Mouse (Mus musculus): ENCODE data around the gene Fra10ac1.

The Fra10ac1 gene

GRCm38 (mm10) chr19:38223905-38224684, at the start of gene Fra10ac1:
Gene Fra10ac1 (minus strand): TSS chr19:38224156.
- peak; percentile 93 for DNase-seq

- DNase-seq, result no peak
Measured at GRCm38 (mm10) chr19:38271071-38271470, 47.1 kb upstream of the Fra10ac1 start.

DNA sequence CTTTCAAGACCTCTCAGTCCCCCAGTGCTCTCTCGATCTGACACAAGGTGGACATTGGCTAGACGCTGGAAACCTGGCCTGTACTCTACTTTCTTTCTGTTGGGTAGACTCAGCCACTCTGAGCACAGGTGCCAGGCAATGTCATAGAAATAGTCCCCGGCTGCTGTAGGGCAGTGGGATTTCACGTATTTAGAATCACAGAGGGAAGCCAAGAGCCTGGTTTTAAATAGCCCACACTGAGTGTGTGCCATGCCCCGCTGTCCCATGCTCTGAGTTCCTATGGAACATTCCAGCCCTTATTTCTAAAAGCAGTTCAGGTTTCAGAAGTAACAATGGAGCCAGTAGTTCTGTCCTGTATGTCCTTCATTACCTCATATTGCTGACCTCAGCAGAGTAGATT, 43.5 kb upstream of the Fra10ac1 start:
- no peak for DNase-seq

GRCm38 (mm10) chr19:38265767-38266166, 41.8 kb upstream of the Fra10ac1 start:
- no peak for DNase-seq

DNA sequence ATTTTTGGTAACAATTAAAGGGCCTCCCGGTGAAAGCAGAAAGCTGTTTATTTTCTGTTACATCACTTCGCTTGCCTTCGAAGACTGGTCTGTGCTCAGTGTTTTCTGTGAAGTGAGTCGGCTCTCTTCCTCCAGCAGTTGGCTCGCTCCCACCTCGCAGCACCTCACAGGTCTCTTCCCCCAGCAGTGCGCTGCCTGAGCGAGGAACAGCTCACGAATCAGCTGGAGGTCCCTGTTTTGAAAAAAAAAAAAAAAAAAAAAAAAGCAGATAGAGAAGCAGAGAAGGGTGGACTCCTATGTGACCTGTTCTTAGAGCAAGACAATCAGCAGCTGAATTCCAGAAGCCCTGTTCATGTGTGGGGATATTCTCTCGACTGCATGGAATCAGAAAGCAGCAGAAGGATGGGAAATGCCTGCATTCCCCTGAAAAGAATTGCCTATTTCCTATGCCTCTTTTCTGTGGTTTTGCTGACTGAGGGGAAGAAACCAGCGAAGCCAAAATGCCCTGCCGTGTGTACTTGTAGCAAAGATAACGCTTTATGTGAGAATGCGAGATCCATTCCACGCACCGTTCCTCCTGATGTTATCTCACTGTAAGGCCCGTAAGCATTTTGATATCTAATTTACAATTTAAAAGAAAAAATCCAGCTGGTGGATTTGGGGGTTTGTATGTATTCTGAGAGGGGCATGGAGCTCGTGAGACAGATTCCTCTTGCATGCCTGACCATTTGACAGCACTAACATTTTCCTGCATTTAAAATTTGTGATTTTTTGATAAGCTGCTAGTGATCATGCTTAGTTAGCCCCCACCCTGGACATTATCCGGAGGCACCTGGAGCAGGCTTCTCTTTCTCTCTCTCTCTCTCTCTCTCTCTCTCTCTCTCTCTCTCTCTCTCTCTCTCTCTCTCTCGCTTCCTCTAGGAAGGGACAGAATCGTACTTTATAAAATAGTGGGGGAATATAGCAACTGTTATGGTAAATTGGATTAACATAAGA, 40.8 kb upstream of the Fra10ac1 start, which contains the start of gene Lgi1:
TSS of gene Lgi1 (plus strand) at position 32 of the 996 bp plus-strand sequence.
- no peak for DNase-seq

- DNase-seq, result no peak
Measured at GRCm38 (mm10) chr19:38263829-38264504, 40.0 kb upstream of the Fra10ac1 start.

- no peak for DNase-seq
Measured at GRCm38 (mm10) chr19:38261351-38261750, 37.4 kb upstream of the Fra10ac1 start.

GRCm38 (mm10) chr19:38260346-38260745, 36.4 kb upstream of the Fra10ac1 start:
- DNase-seq, result no peak

- no peak for DNase-seq
Measured at GRCm38 (mm10) chr19:38259436-38259835, 35.5 kb upstream of the Fra10ac1 start.

GRCm38 (mm10) chr19:38258651-38259065, 34.7 kb upstream of the Fra10ac1 start:
- DNase-seq, result no peak

GRCm38 (mm10) chr19:38253796-38254195, 29.8 kb upstream of the Fra10ac1 start:
- peak; percentile 55 for DNase-seq

DNA sequence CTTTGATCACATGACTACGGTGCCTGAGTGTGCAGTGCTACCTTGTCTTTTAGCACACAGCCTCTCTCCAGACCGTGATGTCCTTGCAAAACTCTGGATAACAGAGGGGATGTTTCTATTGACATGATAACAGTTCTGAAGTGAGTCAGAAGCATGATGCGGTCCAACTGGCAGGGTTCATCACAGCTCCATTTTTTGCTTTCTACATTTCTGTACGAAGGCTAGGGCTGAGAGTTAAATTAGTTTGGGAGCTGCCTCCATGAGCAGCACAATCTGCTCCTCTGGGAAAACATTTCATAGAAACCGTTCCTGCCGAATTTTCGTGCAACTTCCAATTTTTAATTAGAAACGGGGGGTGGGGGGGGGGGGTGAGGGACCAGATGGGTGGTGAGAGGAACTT, 25.7 kb upstream of the Fra10ac1 start:
- no peak for DNase-seq

DNA sequence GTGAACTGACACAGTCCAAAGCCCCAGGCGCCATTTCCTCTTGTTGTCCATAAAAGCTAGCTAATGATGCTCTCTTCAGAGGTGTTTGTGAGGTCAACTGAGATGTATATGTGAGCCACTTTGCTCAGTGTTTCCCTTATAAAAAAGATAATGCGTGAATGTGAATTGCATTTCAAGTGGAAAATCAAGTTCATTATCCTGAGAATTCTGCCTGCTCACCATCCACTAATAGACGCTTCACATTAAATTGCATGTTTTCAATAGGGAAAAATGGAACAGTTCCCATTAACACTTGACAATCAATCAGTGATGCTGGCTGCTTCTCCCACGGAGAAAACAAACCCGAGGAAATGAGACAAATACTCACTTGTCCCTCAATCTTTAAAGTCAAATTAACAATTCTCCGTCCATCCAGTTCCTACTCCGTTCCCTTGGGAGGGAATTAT, 22.2 kb upstream of the Fra10ac1 start:
- DNase-seq, result no peak

DNA sequence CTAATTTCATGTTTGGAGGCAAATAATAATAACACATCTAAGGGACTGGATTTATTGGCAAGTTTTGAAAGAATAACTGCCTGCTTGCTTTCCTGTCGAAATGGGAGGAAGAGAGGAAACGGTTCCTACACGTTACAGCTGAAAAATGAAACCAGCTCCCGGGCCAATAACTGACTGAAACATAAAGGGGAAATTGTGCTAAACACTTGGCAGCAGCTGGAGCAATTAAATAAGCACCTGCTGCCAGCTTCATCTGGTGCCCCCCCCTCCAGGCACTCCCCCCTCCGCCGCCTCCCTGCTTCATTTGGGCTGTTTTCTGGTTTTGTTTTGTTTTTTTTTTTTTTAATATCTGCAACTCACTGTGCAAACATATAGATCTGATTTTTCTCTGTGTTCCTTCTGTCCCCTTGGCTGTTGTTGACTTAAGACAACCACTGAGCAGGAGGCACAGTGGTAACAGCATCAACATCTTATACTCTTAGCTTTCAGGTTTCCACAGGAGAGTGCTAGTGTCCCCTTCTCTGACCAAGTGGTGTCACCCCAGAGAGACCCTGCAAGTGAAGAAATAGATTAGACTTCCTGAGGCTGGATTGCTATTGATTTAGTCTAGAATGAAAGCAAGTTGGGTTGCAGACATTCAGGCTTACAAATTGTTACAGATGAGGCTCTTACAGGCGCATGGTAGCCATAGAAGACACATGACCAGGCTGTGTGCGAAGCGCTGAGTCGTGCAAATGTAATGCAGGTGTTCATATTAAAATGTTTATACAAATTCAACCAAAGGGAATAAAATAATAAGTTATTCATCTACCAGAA, 21.6 kb upstream of the Fra10ac1 start:
- DNase-seq, result no peak

- no peak for DNase-seq
Measured at GRCm38 (mm10) chr19:38244748-38245147, 20.8 kb upstream of the Fra10ac1 start.

DNA sequence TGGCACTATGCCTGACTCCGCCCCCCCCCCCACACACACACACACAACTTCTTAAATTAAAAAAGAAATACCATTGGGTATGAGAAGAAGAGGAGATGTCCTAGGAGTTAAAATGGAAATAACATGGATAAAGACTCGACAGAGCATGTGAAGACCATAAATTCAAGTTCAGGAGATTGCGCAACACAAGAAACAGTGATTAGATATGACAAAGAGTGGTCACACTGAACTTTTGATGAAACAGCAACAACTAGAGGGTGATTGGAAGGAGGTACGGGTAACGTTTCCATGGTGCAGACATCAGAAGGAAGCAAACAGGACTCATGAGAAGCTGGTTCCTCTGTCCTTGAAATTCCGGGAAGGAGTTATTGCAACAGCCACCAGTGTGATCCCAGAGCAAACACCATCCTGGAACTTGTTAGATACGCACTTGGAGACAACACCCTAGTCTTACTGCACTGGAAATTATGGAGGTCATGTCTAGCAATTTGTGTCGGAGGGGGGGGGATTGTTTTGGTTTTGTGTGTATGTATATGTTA, 18.4 kb upstream of the Fra10ac1 start:
- DNase-seq, result no peak

GRCm38 (mm10) chr19:38238213-38238951, 14.4 kb upstream of the Fra10ac1 start:
- DNase-seq, result no peak

GRCm38 (mm10) chr19:38237834-38238212, 13.9 kb upstream of the Fra10ac1 start:
- DNase-seq, result no peak

DNA sequence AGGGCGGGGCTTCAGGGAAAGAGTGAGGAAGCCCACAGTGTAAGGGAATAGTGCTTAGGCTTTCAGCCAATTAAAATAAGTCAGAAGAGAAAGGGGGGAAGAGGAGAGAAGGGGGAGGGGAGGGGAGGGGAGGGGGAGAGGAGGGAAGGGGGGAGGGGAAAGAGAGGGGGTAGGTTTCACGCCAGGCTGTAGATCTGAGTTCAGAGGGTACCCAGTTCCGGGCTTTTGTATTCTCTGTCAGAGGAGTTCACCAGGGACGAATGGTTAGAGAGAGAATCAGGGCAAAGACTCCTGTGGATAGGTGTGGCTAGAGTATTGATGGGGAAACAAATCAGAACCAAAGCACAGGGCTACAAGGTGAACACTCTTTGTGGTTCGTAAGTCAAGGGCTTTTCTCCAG, 12.6 kb upstream of the Fra10ac1 start:
- no peak for DNase-seq

- no peak for DNase-seq
Measured at GRCm38 (mm10) chr19:38232516-38232915, 8.6 kb upstream of the Fra10ac1 start.

GRCm38 (mm10) chr19:38232087-38232486, 8.1 kb upstream of the Fra10ac1 start:
- peak; percentile 16 for DNase-seq

Data from kidney, postnatal 14 days (tissue).